Mouse (Mus musculus) skeletal muscle tissue, adult 2 months (tissue): ENCODE data around the gene Vps26b.

Experiments
- DNase-seq: peaks from one replicate; pipeline ENCODE4 v3.0.0-alpha.2; 2012; ENCODE audit warnings: low read depth, low spot score

The Vps26b gene

DNA sequence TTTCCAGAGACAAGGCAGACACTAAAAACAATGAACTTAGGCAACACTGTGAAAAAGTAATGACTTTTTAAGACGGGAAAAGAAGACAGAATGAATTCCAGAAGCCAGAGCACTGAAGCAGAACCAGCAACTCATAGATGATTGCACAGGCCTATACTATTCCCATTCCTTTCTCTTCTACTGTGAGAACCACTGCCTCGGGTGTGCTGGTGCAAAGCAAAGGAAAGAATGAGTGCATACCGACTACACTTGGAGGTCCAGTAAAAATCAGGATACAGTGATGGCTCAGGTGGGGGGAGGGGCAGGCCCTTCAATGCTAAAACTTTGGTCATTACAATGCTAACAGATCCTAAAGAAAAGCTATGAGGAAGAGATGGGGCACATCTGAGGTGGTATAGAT is 36.0 kb downstream of the Vps26b start:
- no peak for DNase-seq

DNA sequence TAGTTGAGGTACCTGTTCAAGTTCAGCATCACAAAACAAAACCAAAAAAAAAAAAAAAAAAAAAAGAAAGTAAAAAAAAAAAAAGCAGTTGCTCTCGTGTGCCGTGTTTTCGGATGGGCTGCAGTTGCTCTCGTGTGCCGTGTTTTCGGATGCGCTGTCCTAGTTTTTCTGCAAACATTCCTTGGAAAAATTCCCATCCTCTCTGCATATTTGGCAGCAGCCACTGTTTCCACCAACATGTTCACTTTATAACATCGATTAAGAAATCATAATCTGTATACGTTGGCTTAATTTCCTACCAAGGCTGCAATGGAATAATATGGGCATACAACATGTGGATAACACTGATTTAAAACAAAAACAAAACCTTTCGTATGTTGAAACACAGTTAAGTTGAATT is 36.7 kb downstream of the Vps26b start:
- no peak for DNase-seq

DNA sequence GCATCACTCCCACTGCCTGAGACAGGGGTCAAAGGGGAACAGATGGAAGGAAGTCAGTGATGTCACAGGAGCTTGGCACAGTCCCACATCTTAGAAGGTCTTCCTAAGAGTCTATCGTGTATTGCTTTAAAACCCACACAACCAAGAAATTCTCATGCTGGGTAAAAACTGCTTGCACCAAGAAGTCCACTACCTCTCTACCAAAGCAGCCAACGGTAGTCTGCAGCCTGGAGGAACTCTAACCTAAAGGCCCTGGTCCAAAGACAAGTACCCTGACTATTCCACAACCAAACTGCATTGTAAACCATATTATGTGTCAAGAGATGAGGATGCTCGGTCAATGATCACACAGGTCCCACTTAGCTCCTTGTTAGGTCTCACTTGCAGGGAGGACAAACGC is 39.7 kb downstream of the Vps26b start:
- DNase-seq: no peak

DNA sequence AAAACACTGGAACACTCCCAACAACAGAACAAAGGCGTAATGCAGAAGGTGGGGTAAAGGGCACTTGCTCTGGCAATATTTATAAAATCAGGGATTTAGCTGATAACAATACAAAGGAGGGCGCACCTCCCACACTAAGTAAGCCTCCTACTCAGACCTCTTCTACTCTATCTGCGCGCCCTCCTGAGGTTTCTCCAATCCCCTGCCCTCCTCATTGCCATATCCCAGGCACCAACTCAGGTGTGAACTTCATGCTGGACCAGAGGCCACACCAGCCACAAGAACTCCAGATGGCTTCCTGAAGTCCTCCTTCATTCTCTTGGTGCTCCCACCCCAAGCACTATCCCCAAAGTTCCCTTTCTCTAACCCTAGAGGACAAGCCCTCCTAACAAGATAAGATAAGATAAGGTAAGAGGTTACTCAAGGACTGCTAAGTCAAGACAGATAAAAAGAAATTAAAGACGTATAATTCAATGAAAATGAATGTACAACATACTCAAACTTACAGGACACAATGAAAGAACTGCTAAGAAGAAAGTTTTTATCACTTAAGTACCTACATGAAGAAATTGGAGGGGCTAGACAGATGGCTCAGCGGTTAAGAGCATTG is 44.1 kb downstream of the Vps26b start:
- no peak for DNase-seq

DNA sequence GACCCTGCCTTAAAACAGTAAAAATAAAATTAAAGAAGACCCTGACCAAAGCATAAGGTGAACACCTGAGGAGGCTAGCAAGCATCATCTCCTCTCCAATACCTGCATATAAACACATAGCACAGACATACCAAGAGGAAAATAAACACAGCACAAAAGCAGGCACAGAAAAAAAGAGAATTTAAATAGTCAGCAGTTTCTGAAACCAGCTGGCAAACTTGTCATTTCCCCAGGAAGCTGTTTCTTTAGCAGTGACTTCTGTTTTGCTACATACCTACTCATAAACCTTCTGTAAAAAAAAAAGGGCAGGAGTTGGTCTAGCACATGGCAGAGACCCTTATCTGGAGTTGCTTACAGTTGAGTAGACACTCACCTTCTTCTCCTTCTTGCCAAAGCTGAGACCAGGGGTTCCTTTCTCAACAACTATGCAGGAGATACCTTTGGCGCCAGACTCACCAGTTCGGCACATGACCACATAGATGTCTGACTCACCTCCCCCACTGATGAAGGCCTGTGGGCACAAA is 44.7 kb downstream of the Vps26b start:
- DNase-seq: no peak

DNA sequence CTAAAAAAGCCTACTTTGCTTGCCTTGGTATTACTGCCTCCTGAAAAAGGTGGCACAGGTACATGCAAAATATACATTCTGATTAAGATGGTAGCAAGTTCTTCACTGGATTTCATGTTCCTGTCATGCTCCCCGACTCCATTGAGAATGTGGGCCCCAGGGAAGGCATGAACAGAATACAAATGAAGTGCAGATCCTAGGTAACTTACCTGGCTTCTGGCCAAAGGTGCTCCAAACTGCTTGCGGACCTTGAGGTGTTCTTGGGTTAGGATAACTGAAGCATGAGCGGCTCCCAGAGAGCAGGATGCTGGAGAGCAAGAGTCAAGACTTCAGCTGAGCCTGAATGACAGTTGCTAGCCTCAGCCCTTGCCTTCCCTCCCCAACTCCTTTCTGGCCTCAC is 51.1 kb downstream of the Vps26b start:
- no peak for DNase-seq

DNA sequence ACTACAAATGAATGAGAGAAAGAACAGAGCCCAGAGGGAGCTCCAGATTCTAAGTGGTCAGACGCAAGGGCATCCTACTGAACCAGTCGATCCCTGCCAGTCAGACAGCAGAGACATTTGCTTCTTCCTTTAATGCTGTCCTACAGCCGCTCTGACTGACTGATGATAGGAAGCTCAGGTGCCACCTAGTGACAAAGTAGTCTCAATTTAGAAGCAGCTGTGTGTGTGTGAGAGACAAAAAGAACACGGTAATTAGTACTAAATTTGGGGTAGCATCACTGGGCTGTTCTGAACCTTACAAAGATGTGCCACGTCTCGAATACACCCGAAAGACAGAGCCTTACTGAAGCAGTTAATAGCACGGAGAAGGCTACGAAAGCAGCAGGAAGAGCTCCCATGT is 52.1 kb downstream of the Vps26b start:
- no peak for DNase-seq
